Mouse (Mus musculus) lung, embryonic 14.5 days (tissue): ENCODE measurements around the gene Amdhd1. TPM values are rescaled to one million over a fixed set of nuclear protein-coding genes. Genes with fewer than 3 reads are reported as not detected.

Experiments
- ATAC-seq: fragments of 200-750 bp; cut with Nextera tagmentation; 2 replicates; pipeline ENCODE4 v1.8.0; 2017; ENCODE audit warnings: mild to moderate bottlenecking, moderate TSS enrichment, moderate library complexity; ENCODE audit not compliant: insufficient read depth
- DNase-seq: peaks from one replicate; pipeline ENCODE4 v3.0.0-alpha.2; 2015
- H3K27ac ChIP-seq: fragments of 300-500 bp; sonication (generic); 2 replicates; pipeline ENCODE4 v1.5.1; 2014; ENCODE audit warnings: low read depth, mild to moderate bottlenecking, moderate library complexity
- H3K27me3 ChIP-seq: fragments of 300-500 bp; sonication (generic); 2 replicates; pipeline ENCODE4 v1.6.1; 2014; ENCODE audit warnings: low read length, control low read depth; ENCODE audit not compliant: insufficient read depth
- H3K36me3 ChIP-seq: fragments of 300-500 bp; sonication (generic); 2 replicates; pipeline ENCODE4 v1.6.1; 2014; ENCODE audit warnings: control low read depth; ENCODE audit not compliant: insufficient read depth
- H3K4me1 ChIP-seq: fragments of 300-500 bp; sonication (generic); 2 replicates; pipeline ENCODE4 v1.6.1; 2014; ENCODE audit warnings: antibody characterized with exemption, control low read depth; ENCODE audit not compliant: insufficient read depth
- H3K4me2 ChIP-seq: fragments of 300-500 bp; sonication (generic); 2 replicates; pipeline ENCODE4 v1.6.1; 2014; ENCODE audit warnings: mild to moderate bottlenecking
- H3K4me3 ChIP-seq: fragments of 300-500 bp; sonication (generic); 2 replicates; pipeline ENCODE4 v1.5.1; 2014; ENCODE audit warnings: low read depth, low read length
- H3K9ac ChIP-seq: fragments of 300-500 bp; sonication (generic); 2 replicates; pipeline ENCODE4 v1.6.1; 2014
- H3K9me3 ChIP-seq: fragments of 300-500 bp; sonication (generic); 2 replicates; pipeline ENCODE4 v1.6.1; 2016; ENCODE audit warnings: low read depth, low read length, control low read depth
- CTCF ChIP-seq: IDR thresholded peaks from 2 replicates; pipeline ENCODE4 v1.5.1; 2016; ENCODE audit warnings: antibody characterized with exemption, low read depth
- WGBS: fragments of 180-500 bp; shearing (Covaris S2); extraction: QIAGEN DNeasy Blood & Tissue Kit; methylation state at CpG from one replicate; pipeline ENCODE4 v1.1.7; 2014; 5-methylcytosine and 5-hydroxymethylcytosine counted together
- polyA plus RNA-seq: library from polyadenylated mRNA; unstranded; fragments of >200 nt; fragmentation: Nextera tagmentation; extraction: Ambion mirVana; gene quantifications from 2 replicates; pipeline ENCODE4 v1.2.1, GENCODE M21; 2014

The Amdhd1 gene
- polyA plus RNA-seq, 1 experiment from 2014 or later, result 0.41 TPM

DNA sequence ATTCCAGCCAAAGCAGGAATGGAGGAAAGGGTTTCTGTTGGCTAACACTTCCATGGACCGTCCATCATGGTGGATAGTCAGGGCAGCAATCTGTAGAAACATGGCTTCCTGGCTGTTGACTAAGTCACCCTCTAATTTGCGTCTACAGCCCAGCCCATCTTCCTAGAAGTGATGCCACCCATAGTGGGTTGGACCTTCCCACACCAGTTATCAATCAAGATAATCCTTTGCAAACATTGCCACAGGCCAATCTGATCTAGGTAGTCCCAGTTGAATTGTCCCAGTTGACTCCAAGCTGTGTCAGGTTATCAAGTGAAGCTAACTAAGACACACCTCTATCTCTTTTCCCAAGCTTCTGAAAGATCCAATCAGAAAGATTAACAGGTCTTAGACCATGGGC is 21.2 kb downstream of the Amdhd1 start:
- ATAC-seq, result no peak
- no peaks in the 10 kb centered on the region for H3K4me1 ChIP-seq
- no peak overlapping the region for H3K27ac ChIP-seq
- DNase-seq, result no peak
- no peak overlapping the region for H3K4me3 ChIP-seq
- H3K36me3 ChIP-seq, result no peaks in the 10 kb centered on the region
- H3K9me3 ChIP-seq, result no peaks in the 10 kb centered on the region
- no peak overlapping the region for H3K9ac ChIP-seq
- H3K4me2 ChIP-seq, result no peak overlapping the region
- no peaks in the 10 kb centered on the region for H3K27me3 ChIP-seq
- 67% methylated on average over 2 of the region's 2 CpGs for WGBS
- TF ChIP-seq CTCF, result no peak

DNA sequence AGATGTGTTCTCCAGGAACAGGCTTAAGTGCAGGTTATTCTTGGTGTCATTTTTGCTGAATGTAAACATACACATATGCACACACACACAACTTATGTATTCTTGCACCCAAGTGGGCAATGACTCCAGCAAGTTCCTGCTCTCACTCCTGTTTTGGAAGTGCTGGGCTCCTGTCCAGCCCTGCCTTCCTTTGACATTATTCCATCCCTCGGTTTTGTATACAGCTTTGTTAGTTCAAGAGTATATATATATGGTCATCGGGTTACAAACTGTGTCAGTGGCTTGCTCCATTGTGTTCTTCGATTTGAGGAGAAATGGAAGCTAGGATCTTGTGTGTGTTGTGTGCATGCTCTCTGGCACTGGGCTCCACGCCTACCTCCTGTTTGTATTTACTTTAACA is 21.6 kb downstream of the Amdhd1 start:
- Histone ChIP-seq H3K4me1 (no peaks in the 10 kb centered on the region), H3K27ac (no peak overlapping the region), H3K27me3 (no peaks in the 10 kb centered on the region), H3K4me2 (no peak overlapping the region), H3K36me3 (no peaks in the 10 kb centered on the region), H3K9me3 (no peaks in the 10 kb centered on the region), H3K9ac (no peak overlapping the region), H3K4me3 (no peak overlapping the region)
- 63% methylated on average over 4 of the region's 4 CpGs for WGBS
- DNase-seq (no peak), ATAC-seq (no peak)
- TF ChIP-seq CTCF, result no peak

DNA sequence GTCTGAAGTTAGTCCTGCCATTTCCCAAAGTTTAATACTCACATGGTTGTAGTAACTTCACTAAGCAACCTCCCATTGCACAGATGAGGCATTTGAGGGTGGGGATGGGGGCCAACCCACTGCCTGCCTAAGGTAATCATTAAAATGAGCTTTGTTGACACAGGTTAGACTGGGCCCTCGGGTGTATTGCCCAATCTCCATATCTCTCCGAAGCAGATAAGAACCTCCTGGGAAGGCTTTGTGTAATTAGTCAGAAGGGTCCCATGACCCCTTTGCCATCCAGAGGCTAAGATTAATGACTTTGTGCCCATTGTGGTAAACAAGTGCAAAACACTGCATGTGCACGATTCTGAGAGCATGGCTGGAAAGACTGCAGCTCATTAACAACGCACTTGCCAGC is 22.1 kb downstream of the Amdhd1 start:
- Histone ChIP-seq H3K4me2 (no peak overlapping the region), H3K27me3 (no peaks in the 10 kb centered on the region), H3K9me3 (no peaks in the 10 kb centered on the region), H3K9ac (no peak overlapping the region), H3K27ac (no peak overlapping the region), H3K36me3 (no peaks in the 10 kb centered on the region), H3K4me1 (no peaks in the 10 kb centered on the region), H3K4me3 (no peak overlapping the region)
- no peak for TF ChIP-seq CTCF
- 16% methylated on average over 4 of the region's 4 CpGs for WGBS
- no peak for DNase-seq
- no peak for ATAC-seq

DNA sequence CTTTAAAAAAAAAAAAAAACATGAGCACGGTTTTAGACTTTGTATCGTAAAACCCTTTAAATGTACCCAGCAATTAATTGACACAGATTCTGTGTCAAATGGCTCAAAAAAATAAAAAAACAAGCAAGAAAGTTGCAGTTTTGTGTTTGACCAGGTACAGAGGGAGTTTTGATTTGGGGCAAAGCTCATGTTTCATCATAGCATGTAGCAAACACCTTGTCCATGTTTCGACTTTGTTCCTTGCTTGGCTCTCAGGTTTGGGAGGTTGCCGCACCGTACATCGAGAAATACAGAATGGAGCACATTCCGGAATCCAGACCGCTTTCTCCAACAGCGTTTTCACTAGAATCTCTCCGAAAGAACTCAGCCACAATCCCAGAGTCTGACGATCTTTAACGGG is 23.9 kb downstream of the Amdhd1 start:
- DNase-seq, result no peak
- no peaks in the 10 kb centered on the region for H3K9me3 ChIP-seq
- 76% methylated on average over 12 of the region's 12 CpGs for WGBS

DNA sequence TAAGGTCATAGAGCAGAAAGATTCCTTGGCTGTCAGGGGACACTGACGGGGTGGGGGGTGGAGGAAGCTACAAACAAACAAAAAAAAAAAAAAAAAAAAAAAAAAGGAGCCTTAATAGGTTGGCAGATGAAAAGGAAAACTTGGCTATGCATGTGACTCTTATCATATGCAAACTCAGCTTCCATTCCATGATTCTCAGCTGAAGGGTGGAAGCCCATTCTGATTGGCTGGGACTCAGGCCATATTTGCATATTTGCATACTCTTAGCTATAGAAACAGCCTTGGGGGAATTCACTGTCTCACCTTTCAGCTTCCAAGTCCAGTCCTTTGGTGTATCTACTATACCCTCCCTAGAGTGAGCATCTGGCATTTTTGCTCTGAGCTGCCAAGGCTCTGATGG is 24.4 kb downstream of the Amdhd1 start:
- H3K27me3 ChIP-seq, result no peaks in the 10 kb centered on the region
- 11% methylated on average over 1 of the region's 1 CpGs for WGBS
- H3K9ac ChIP-seq, result no peak overlapping the region
- ATAC-seq (no peak), DNase-seq (peak; percentile 21)
- no peak overlapping the region for H3K4me3 ChIP-seq
- H3K9me3 ChIP-seq, result no peaks in the 10 kb centered on the region
- no peaks in the 10 kb centered on the region for H3K4me1 ChIP-seq
- H3K36me3 ChIP-seq, result no peaks in the 10 kb centered on the region
- no peak overlapping the region for H3K4me2 ChIP-seq
- H3K27ac ChIP-seq, result no peak overlapping the region
- TF ChIP-seq CTCF, result no peak

More for the DNA sequence above, 23.9 kb downstream of the Amdhd1 start:
- ATAC-seq, result no peak
- no peaks in the 10 kb centered on the region for H3K4me1 ChIP-seq
- no peaks in the 10 kb centered on the region for H3K36me3 ChIP-seq
- TF ChIP-seq CTCF, result no peak
- H3K4me3 ChIP-seq, result no peak overlapping the region
- H3K4me2 ChIP-seq, result no peak overlapping the region
- H3K27ac ChIP-seq, result no peak overlapping the region
- no peak overlapping the region for H3K9ac ChIP-seq
- no peaks in the 10 kb centered on the region for H3K27me3 ChIP-seq

DNA sequence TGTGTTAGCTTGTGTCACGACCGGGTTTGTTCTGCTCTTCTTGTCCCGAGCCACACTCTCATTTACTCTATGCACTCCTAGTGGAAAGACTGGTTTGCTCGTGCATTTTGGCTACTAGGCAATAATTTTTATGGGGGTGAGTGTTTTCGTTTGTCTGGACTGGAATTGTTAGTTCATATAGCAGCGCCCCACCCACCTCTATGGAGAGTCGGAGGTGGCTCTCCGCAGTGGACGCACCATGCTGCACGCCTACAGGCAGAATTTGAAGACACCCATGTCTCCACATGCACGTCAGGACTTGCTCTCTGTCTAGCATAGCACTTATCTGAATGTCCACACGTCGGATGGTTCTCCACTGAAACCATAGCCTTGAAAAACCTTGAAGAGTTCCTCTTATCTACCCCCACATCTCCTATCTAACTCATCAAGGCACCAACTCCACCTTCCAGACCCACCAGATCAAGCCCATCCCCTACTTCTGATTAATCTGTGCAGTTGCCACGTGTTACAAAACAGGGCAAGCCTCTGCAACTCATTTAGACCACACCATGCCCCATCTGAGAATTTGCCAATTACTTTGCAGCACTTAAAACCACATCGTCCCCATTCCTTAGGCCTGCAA is 30.2 kb downstream of the Amdhd1 start:
- H3K4me3 ChIP-seq, result no peak overlapping the region
- DNase-seq (no peak), ATAC-seq (no peak)
- no peak for TF ChIP-seq CTCF
- 81% methylated on average over 15 of the region's 15 CpGs for WGBS
- H3K36me3 ChIP-seq, result no peaks in the 10 kb centered on the region
- no peaks in the 10 kb centered on the region for H3K4me1 ChIP-seq
- no peaks in the 10 kb centered on the region for H3K9me3 ChIP-seq
- H3K27ac ChIP-seq, result no peak overlapping the region
- H3K4me2 ChIP-seq, result no peak overlapping the region
- H3K9ac ChIP-seq, result no peak overlapping the region
- H3K27me3 ChIP-seq, result no peaks in the 10 kb centered on the region

DNA sequence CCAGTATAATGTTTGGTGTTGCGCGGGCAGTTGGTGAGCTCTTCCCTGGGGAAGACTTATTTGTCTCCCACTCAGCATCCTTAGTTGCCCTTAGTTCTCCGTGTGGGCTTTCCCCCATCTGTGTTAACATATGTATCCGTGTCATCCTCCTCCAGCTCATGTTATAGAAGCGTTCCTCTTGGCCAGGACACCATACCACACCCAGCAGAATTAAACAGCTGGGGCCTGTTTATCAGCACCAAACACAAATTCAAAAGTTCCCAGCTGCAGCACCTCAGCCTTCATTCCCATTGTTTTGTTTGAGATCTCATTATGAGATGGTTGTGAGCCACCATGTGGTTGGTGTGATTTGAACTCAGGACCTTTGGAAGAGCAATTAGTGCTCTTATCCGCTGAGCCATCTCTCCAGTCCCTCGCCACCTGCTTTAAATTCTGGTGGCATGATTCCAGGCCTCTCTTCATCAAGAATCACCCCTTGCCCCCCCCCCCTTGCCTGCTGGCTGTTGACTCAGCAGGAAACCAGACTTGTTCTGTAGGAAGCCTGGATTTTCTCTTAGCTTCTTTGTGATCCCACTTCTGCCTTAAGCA is 31.4 kb downstream of the Amdhd1 start:
- ATAC-seq, result peak; percentile 84
- no peak for TF ChIP-seq CTCF
- 42% methylated on average over 7 of the region's 7 CpGs for WGBS

More for the DNA sequence above, 31.4 kb downstream of the Amdhd1 start:
- Histone ChIP-seq H3K9ac (no peak overlapping the region), H3K27me3 (no peaks in the 10 kb centered on the region), H3K36me3 (no peaks in the 10 kb centered on the region), H3K9me3 (no peaks in the 10 kb centered on the region), H3K27ac (no peak overlapping the region), H3K4me3 (no peak overlapping the region), H3K4me2 (no peak overlapping the region), H3K4me1 (no peaks in the 10 kb centered on the region)
- DNase-seq, result peak; percentile 69
